Mouse (Mus musculus) intestine, embryonic 14.5 days (tissue): ENCODE data around the gene Gpbp1. TPM values are rescaled to one million over a fixed set of nuclear protein-coding genes. Genes with fewer than 3 reads are reported as not detected.

Experiments
- ATAC-seq: fragments of 200-750 bp; cut with Nextera tagmentation; replicated peaks from 2 replicates; pipeline ENCODE4 v1.8.0; 2017; ENCODE audit warnings: low read depth, moderate number of reproducible peaks, moderate TSS enrichment, moderate library complexity; ENCODE audit not compliant: low FRiP score, low TSS enrichment
- DNase-seq: peaks from one replicate; pipeline ENCODE4 v3.0.0-alpha.2; 2018; ENCODE audit warnings: low spot score
- H3K27ac ChIP-seq: fragments of 300-500 bp; sonication (generic); 2 replicates; pipeline ENCODE4 v1.5.1; 2014; ENCODE audit warnings: low read depth, mild to moderate bottlenecking, control low read depth
- H3K27me3 ChIP-seq: fragments of 300-500 bp; sonication (generic); replicated peaks from 2 replicates; pipeline ENCODE4 v1.6.1; 2014; ENCODE audit warnings: low read length, control low read depth; ENCODE audit not compliant: control insufficient read depth, insufficient read depth
- H3K36me3 ChIP-seq: fragments of 300-500 bp; sonication (generic); 2 replicates; pipeline ENCODE4 v1.6.1; 2014; ENCODE audit warnings: low read length, control low read depth; ENCODE audit not compliant: control insufficient read depth, insufficient read depth
- H3K4me1 ChIP-seq: fragments of 300-500 bp; sonication (generic); replicated peaks from 2 replicates; pipeline ENCODE4 v1.6.1; 2014; ENCODE audit warnings: low read length, control low read depth, mixed read lengths; ENCODE audit not compliant: control insufficient read depth, insufficient read depth
- H3K4me2 ChIP-seq: fragments of 300-500 bp; sonication (generic); 2 replicates; pipeline ENCODE4 v1.6.1; 2014; ENCODE audit warnings: low read length
- H3K4me3 ChIP-seq: fragments of 300-500 bp; sonication (generic); 2 replicates; pipeline ENCODE4 v1.5.1; 2014; ENCODE audit warnings: low read depth, low read length, control low read depth, mixed read lengths
- H3K9ac ChIP-seq: fragments of 300-500 bp; sonication (generic); 2 replicates; pipeline ENCODE4 v1.6.1; 2014; ENCODE audit warnings: mild to moderate bottlenecking, low read length
- H3K9me3 ChIP-seq: fragments of 300-500 bp; sonication (generic); 2 replicates; pipeline ENCODE4 v1.6.1; 2016; ENCODE audit warnings: low read length, control low read depth; ENCODE audit not compliant: control insufficient read depth
- WGBS: fragments of 180-500 bp; shearing (Covaris S2); extraction: QIAGEN DNeasy Blood & Tissue Kit; methylation state at CpG from one replicate; pipeline ENCODE4 v1.1.7; 2014; 5-methylcytosine and 5-hydroxymethylcytosine counted together
- polyA plus RNA-seq: library from polyadenylated mRNA; unstranded; fragments of >200 nt; fragmentation: Nextera tagmentation; extraction: Ambion mirVana; gene quantifications from 2 replicates; pipeline ENCODE4 v1.2.1, GENCODE M21; 2014

Gpbp1 gene
- polyA plus RNA-seq, 1 experiment from 2014 or later = 80.3 TPM

GRCm38 (mm10) chr13:111488651-111489501 lies 1.0 kb downstream of the Gpbp1 start:
- Histone ChIP-seq H3K27me3 (peaks cover 21% of the 10 kb centered on the region), H3K4me2 (peak overlapping the region; percentile 88), H3K4me3 (peak overlapping the region; percentile 90), H3K27ac (peak overlapping the region; percentile 98), H3K9ac (peak overlapping the region; percentile 97), H3K9me3 (no peaks in the 10 kb centered on the region), H3K36me3 (no peaks in the 10 kb centered on the region), H3K4me1 (peaks cover 28% of the 10 kb centered on the region)
- DNase-seq (peak; percentile 71), ATAC-seq (peak; percentile 3; the same call in 1 of the 2 replicates)
- WGBS = under 1% methylated on average over 90 of the region's 98 CpGs

- 84% methylated on average over 2 of the region's 2 CpGs for WGBS
- H3K9ac ChIP-seq = no peak overlapping the region
- H3K9me3 ChIP-seq = no peaks in the 10 kb centered on the region
- no peak for ATAC-seq
- no peak overlapping the region for H3K4me2 ChIP-seq
- H3K4me1 ChIP-seq = no peaks in the 10 kb centered on the region; the same call in 1 of the 2 replicates
- no peak overlapping the region for H3K4me3 ChIP-seq
- peaks cover 12% of the 10 kb centered on the region; the same call in 1 of the 2 replicates for H3K36me3 ChIP-seq
- no peaks in the 10 kb centered on the region for H3K27me3 ChIP-seq
- DNase-seq = no peak
- no peak overlapping the region for H3K27ac ChIP-seq
These were observed 12.2 kb downstream of the Gpbp1 start for GRCm38 (mm10) chr13:111477695-111478094.

- Histone ChIP-seq H3K9me3 (peaks cover 5% of the 10 kb centered on the region; the same call in 1 of the 2 replicates), H3K27ac (no peak overlapping the region), H3K4me1 (no peaks in the 10 kb centered on the region; the same call in 1 of the 2 replicates), H3K9ac (no peak overlapping the region), H3K36me3 (peaks cover 28% of the 10 kb centered on the region), H3K27me3 (no peaks in the 10 kb centered on the region), H3K4me2 (no peak overlapping the region), H3K4me3 (no peak overlapping the region)
- no peak for DNase-seq
- 91% methylated on average over 3 of the region's 3 CpGs for WGBS
- no peak for ATAC-seq
These were observed 19.2 kb downstream of the Gpbp1 start for GRCm38 (mm10) chr13:111470562-111471237.

GRCm38 (mm10) chr13:111467350-111467749 lies 22.6 kb downstream of the Gpbp1 start:
- no peak for DNase-seq
- no peaks in the 10 kb centered on the region for H3K27me3 ChIP-seq
- WGBS = 88% methylated on average over 3 of the region's 3 CpGs
- no peak overlapping the region for H3K4me3 ChIP-seq
- peaks cover 48% of the 10 kb centered on the region for H3K36me3 ChIP-seq
- no peak for ATAC-seq
- peaks cover 5% of the 10 kb centered on the region; the same call in 1 of the 2 replicates for H3K9me3 ChIP-seq
- no peak overlapping the region for H3K27ac ChIP-seq
- H3K4me2 ChIP-seq = no peak overlapping the region
- H3K9ac ChIP-seq = no peak overlapping the region
- no peaks in the 10 kb centered on the region for H3K4me1 ChIP-seq

- Histone ChIP-seq H3K4me1 (no peaks in the 10 kb centered on the region), H3K36me3 (peaks cover 26% of the 10 kb centered on the region), H3K4me3 (no peak overlapping the region), H3K9me3 (no peaks in the 10 kb centered on the region), H3K9ac (no peak overlapping the region), H3K4me2 (no peak overlapping the region), H3K27ac (no peak overlapping the region), H3K27me3 (no peaks in the 10 kb centered on the region)
- DNase-seq (no peak), ATAC-seq (no peak)
- WGBS = 0% methylated on average over 1 of the region's 1 CpGs
These were observed 28.5 kb downstream of the Gpbp1 start for GRCm38 (mm10) chr13:111461424-111461823.

- H3K4me3 ChIP-seq = no peak overlapping the region
These were observed 33.1 kb downstream of the Gpbp1 start for GRCm38 (mm10) chr13:111456790-111457189.

GRCm38 (mm10) chr13:111444325-111444724 lies 45.6 kb downstream of the Gpbp1 start:
- no peak for ATAC-seq
- Histone ChIP-seq H3K36me3 (peaks cover 35% of the 10 kb centered on the region), H3K9me3 (no peaks in the 10 kb centered on the region)

More at GRCm38 (mm10) chr13:111456790-111457189, 33.1 kb downstream of the Gpbp1 start:
- no peak for DNase-seq
- Histone ChIP-seq H3K4me1 (no peaks in the 10 kb centered on the region), H3K27me3 (no peaks in the 10 kb centered on the region), H3K9ac (no peak overlapping the region), H3K4me2 (no peak overlapping the region), H3K36me3 (peaks cover 15% of the 10 kb centered on the region), H3K9me3 (no peaks in the 10 kb centered on the region), H3K27ac (no peak overlapping the region)
- no peak for ATAC-seq
- WGBS = 59% methylated on average over 2 of the region's 2 CpGs

GRCm38 (mm10) chr13:111431174-111431573 lies 58.7 kb downstream of the Gpbp1 start:
- H3K9me3 ChIP-seq = no peaks in the 10 kb centered on the region
- 92% methylated on average over 1 of the region's 1 CpGs for WGBS
- H3K36me3 ChIP-seq = peaks cover 66% of the 10 kb centered on the region
- H3K27me3 ChIP-seq = no peaks in the 10 kb centered on the region
- DNase-seq (no peak), ATAC-seq (no peak)
- no peak overlapping the region for H3K27ac ChIP-seq
- no peak overlapping the region for H3K9ac ChIP-seq
- no peak overlapping the region for H3K4me3 ChIP-seq
- H3K4me2 ChIP-seq = no peak overlapping the region
- no peaks in the 10 kb centered on the region for H3K4me1 ChIP-seq

More at GRCm38 (mm10) chr13:111444325-111444724, 45.6 kb downstream of the Gpbp1 start:
- Histone ChIP-seq H3K9ac (no peak overlapping the region), H3K27me3 (no peaks in the 10 kb centered on the region), H3K27ac (no peak overlapping the region), H3K4me2 (no peak overlapping the region), H3K4me3 (no peak overlapping the region), H3K4me1 (no peaks in the 10 kb centered on the region)
- DNase-seq = no peak
